Mouse (Mus musculus) lung, embryonic 14.5 days (tissue): ENCODE measurements at regions not wholly inside any gene's neighbourhood (a gene's known extent, or its start where the extent isn't known, plus 50 kb on each side); places are given as distances from the start of the nearest gene placed in this dataset.
A peak's percentile ranks its signal among the peaks of the same experiment; 100 is the strongest.

Experiments
- ATAC-seq: fragments of 200-750 bp; cut with Nextera tagmentation; 2 replicates; pipeline ENCODE4 v1.8.0; 2017; ENCODE audit warnings: mild to moderate bottlenecking, moderate TSS enrichment, moderate library complexity; ENCODE audit not compliant: insufficient read depth
- DNase-seq: peaks from one replicate; pipeline ENCODE4 v3.0.0-alpha.2; 2015
- H3K27ac ChIP-seq: fragments of 300-500 bp; sonication (generic); 2 replicates; pipeline ENCODE4 v1.5.1; 2014; ENCODE audit warnings: low read depth, mild to moderate bottlenecking, moderate library complexity
- H3K27me3 ChIP-seq: fragments of 300-500 bp; sonication (generic); 2 replicates; pipeline ENCODE4 v1.6.1; 2014; ENCODE audit warnings: low read length, control low read depth; ENCODE audit not compliant: insufficient read depth
- H3K36me3 ChIP-seq: fragments of 300-500 bp; sonication (generic); 2 replicates; pipeline ENCODE4 v1.6.1; 2014; ENCODE audit warnings: control low read depth; ENCODE audit not compliant: insufficient read depth
- H3K4me1 ChIP-seq: fragments of 300-500 bp; sonication (generic); 2 replicates; pipeline ENCODE4 v1.6.1; 2014; ENCODE audit warnings: antibody characterized with exemption, control low read depth; ENCODE audit not compliant: insufficient read depth
- H3K4me2 ChIP-seq: fragments of 300-500 bp; sonication (generic); 2 replicates; pipeline ENCODE4 v1.6.1; 2014; ENCODE audit warnings: mild to moderate bottlenecking
- H3K4me3 ChIP-seq: fragments of 300-500 bp; sonication (generic); 2 replicates; pipeline ENCODE4 v1.5.1; 2014; ENCODE audit warnings: low read depth, low read length
- H3K9ac ChIP-seq: fragments of 300-500 bp; sonication (generic); 2 replicates; pipeline ENCODE4 v1.6.1; 2014
- H3K9me3 ChIP-seq: fragments of 300-500 bp; sonication (generic); 2 replicates; pipeline ENCODE4 v1.6.1; 2016; ENCODE audit warnings: low read depth, low read length, control low read depth
- CTCF ChIP-seq: IDR thresholded peaks from 2 replicates; pipeline ENCODE4 v1.5.1; 2016; ENCODE audit warnings: antibody characterized with exemption, low read depth
- WGBS: fragments of 180-500 bp; shearing (Covaris S2); extraction: QIAGEN DNeasy Blood & Tissue Kit; methylation state at CpG from one replicate; pipeline ENCODE4 v1.1.7; 2014; 5-methylcytosine and 5-hydroxymethylcytosine counted together

DNA sequence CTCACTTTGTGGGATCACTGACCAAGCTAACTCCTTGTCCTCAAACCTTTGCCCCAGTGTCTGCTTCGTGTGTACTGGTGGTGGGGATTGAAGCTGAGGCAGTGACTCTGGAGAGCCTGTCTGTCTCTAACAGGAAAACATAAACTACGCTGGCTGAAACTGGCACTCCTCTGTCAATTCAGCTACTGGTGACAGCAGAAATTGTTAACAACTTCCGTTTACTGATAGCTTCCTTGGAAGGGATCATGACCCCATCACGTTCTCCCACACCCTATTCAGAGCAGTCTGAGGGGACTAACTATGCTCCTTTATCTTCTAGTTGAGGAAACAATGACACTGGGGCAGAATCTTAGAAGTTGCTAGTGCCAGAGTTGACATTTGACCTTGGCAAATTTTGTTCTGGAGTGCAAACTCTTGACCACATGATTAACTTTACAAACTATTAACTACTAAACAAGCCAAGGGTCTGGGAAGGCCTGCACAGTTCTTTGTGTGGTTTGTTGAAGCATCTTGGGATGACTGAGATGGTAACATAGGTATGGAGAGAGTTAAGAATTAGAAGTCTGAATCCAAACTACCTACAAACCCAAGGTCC lies 96.7 kb upstream of the Max start:
- Histone ChIP-seq H3K27me3 (no peaks in the 10 kb centered on the region), H3K4me2 (no peak overlapping the region), H3K9ac (no peak overlapping the region), H3K9me3 (no peaks in the 10 kb centered on the region), H3K36me3 (no peaks in the 10 kb centered on the region), H3K4me1 (peaks cover 4% of the 10 kb centered on the region; the same call in 1 of the 2 replicates), H3K4me3 (no peak overlapping the region), H3K27ac (no peak overlapping the region)
- 18% methylated on average over 4 of the region's 4 CpGs for WGBS
- TF ChIP-seq CTCF, result no peak
- no peak for DNase-seq
- no peak for ATAC-seq

- Histone ChIP-seq H3K9me3 (no peaks in the 10 kb centered on the region), H3K9ac (no peak overlapping the region), H3K4me3 (no peak overlapping the region), H3K27ac (no peak overlapping the region), H3K27me3 (no peaks in the 10 kb centered on the region), H3K4me2 (no peak overlapping the region), H3K4me1 (peaks cover 4% of the 10 kb centered on the region; the same call in 1 of the 2 replicates), H3K36me3 (no peaks in the 10 kb centered on the region)
- TF ChIP-seq CTCF, result no peak
- WGBS, result 53% methylated on average over 5 of the region's 5 CpGs
- DNase-seq (no peak), ATAC-seq (no peak)
These were observed 94.9 kb upstream of the Max start for GRCm38 (mm10) chr12:77056748-77057370.

- 81% methylated on average over 5 of the region's 5 CpGs for WGBS
- Histone ChIP-seq H3K27ac (no peak overlapping the region), H3K27me3 (no peaks in the 10 kb centered on the region), H3K4me1 (peaks cover 4% of the 10 kb centered on the region; the same call in 1 of the 2 replicates), H3K9me3 (no peaks in the 10 kb centered on the region), H3K9ac (no peak overlapping the region), H3K36me3 (no peaks in the 10 kb centered on the region), H3K4me3 (no peak overlapping the region), H3K4me2 (no peak overlapping the region)
- ATAC-seq (no peak), DNase-seq (no peak)
- TF ChIP-seq CTCF, result no peak
These were observed 92.7 kb upstream of the Max start for GRCm38 (mm10) chr12:77054700-77055099.

DNA sequence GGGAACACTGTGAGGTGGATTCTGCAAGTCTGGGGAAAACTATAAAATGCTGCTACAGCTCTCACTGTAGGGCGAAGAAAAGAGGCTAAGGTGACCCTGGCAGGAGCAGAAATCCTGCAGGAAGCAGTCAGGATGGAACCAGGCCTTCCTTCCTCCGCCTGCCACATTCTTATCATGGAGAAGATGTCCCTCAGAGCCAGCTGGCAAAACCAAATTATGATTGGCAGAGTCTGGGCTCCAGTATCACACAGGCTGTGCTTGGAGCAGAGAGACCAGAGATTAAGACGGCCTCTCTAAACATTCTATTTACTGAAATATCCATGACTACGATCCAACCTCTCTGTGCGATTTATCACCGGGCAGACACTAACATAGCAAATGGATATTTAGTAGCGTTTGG lies 92.2 kb upstream of the Max start:
- H3K9ac ChIP-seq, result no peak overlapping the region
- TF ChIP-seq CTCF, result no peak
- ATAC-seq (no peak), DNase-seq (no peak)
- no peak overlapping the region for H3K4me3 ChIP-seq
- 77% methylated on average over 7 of the region's 7 CpGs for WGBS
- no peak overlapping the region for H3K27ac ChIP-seq
- no peaks in the 10 kb centered on the region for H3K27me3 ChIP-seq
- H3K4me2 ChIP-seq, result no peak overlapping the region
- H3K9me3 ChIP-seq, result no peaks in the 10 kb centered on the region
- no peaks in the 10 kb centered on the region for H3K36me3 ChIP-seq
- H3K4me1 ChIP-seq, result peaks cover 4% of the 10 kb centered on the region; the same call in 1 of the 2 replicates

- DNase-seq (peak; percentile 69), ATAC-seq (peak; percentile 80; the same call in 1 of the 2 replicates)
- Histone ChIP-seq H3K9ac (no peak overlapping the region), H3K4me2 (no peak overlapping the region), H3K4me3 (no peak overlapping the region), H3K36me3 (no peaks in the 10 kb centered on the region), H3K27ac (peak overlapping the region; percentile 50; the same call in 1 of the 2 replicates), H3K9me3 (no peaks in the 10 kb centered on the region), H3K27me3 (no peaks in the 10 kb centered on the region), H3K4me1 (peaks cover 4% of the 10 kb centered on the region; the same call in 1 of the 2 replicates)
- peak; percentile 75 for TF ChIP-seq CTCF
- WGBS, result 47% methylated on average over 6 of the region's 6 CpGs
These were observed 90.9 kb upstream of the Max start for GRCm38 (mm10) chr12:77052853-77053252.

GRCm38 (mm10) chr12:77048380-77048779 lies 86.4 kb upstream of the Max start:
- WGBS, result 30% methylated on average over 11 of the region's 11 CpGs
- H3K9ac ChIP-seq, result no peak overlapping the region
- H3K4me3 ChIP-seq, result no peak overlapping the region
- no peaks in the 10 kb centered on the region for H3K4me1 ChIP-seq
- DNase-seq, result no peak
- no peaks in the 10 kb centered on the region for H3K36me3 ChIP-seq
- no peak for TF ChIP-seq CTCF
- no peaks in the 10 kb centered on the region for H3K9me3 ChIP-seq
- H3K27me3 ChIP-seq, result no peaks in the 10 kb centered on the region
- H3K27ac ChIP-seq, result no peak overlapping the region
- no peak for ATAC-seq
- H3K4me2 ChIP-seq, result no peak overlapping the region

DNA sequence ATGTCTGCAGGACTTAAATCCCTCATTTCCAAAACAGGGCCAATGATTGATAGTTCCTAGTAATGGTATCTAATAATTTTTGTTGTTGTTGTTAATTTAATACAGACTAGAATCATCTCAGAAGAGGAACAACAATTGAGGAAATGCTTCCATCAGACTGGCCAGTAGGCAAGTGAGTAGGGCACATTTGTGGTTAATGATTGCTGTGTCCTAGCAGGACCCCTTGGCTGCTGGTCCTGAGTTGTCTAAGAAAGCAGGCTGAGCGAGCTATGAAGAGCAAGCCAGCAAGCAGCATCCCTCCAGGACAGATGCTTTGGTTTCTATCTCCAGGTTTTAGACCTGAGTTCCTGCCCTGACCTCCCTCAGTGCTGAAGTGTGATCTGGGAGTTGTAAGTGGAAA lies 85.3 kb upstream of the Max start:
- no peak overlapping the region for H3K9ac ChIP-seq
- no peaks in the 10 kb centered on the region for H3K4me1 ChIP-seq
- H3K9me3 ChIP-seq, result no peaks in the 10 kb centered on the region
- ATAC-seq, result no peak
- no peaks in the 10 kb centered on the region for H3K27me3 ChIP-seq
- H3K4me3 ChIP-seq, result no peak overlapping the region
- no peak overlapping the region for H3K4me2 ChIP-seq
- TF ChIP-seq CTCF, result no peak
- no peak overlapping the region for H3K27ac ChIP-seq
- 83% methylated on average over 1 of the region's 1 CpGs for WGBS
- no peak for DNase-seq
- no peaks in the 10 kb centered on the region for H3K36me3 ChIP-seq
